Mouse (Mus musculus): Measurements from ENCODE around the gene Il16. TPM values are rescaled to one million over a fixed set of nuclear protein-coding genes. Genes with fewer than 3 reads are reported as not detected.
A peak's percentile ranks its signal among the peaks of the same experiment; 100 is the strongest.

Il16 gene
- polyA plus RNA-seq, 1 experiment from 2014 or later: 7.6 TPM

DNA sequence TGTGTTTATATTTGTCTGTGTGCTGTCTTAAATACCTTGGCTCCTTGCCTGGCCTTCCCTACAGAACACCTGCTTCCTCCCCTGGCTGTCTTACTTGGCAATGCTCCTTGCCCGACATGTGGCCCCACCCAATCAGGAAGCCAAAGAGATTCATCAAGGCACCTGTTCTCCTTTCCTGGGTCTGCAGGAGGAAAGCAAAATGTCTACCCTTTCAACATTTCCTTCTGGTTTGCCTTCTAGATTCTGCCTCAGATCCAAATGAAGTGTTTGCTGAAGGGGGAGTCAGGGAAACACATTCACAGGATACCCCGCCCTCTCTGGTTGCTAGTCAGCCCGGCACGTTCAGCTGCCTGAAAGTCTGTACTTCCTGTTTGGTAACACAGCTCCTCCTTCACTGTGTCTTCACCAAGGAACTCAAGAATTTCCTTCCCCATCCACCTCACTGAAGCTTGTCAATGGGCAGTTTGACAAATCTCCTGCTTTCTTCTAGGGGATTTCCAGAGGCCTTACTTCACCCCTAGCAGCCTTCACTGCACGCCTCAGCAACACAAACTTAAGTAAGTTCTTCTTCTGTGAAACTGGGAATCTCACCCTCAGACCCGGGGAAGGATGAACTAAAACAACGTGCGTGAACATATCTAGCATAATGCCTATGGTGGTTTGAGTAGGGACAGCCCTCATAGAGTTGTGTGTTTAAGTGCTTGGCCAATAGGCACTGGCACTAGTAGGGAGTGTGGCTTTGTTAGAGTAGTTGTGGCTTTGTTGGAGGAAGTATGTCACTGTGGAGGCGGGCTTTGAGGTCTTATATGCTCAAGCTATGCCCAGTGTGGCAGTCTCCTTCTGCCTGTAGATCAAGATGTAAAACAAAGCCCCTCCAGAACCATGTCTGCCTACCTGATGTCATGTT lies 86.1 kb downstream of the Il16 start:
- no peak overlapping the region for H3K4me3 ChIP-seq (replicated peaks)
- ATAC-seq (ENCODE audit: insufficient number of reproducible peaks, low FRiP score, low TSS enrichment, low read depth): no peak
- 72% methylated on average over 9 of the region's 9 CpGs for WGBS
- H3K36me3 ChIP-seq: peaks cover 7% of the 10 kb centered on the region; the same call in 1 of the 2 replicates
- no peak overlapping the region for H3K9ac ChIP-seq
- no peaks in the 10 kb centered on the region for H3K4me1 ChIP-seq
- no peaks in the 10 kb centered on the region for H3K27me3 ChIP-seq
- no peak overlapping the region for H3K4me2 ChIP-seq (replicated peaks)
- no peaks in the 10 kb centered on the region for H3K9me3 ChIP-seq (replicated peaks)
- H3K27ac ChIP-seq (replicated peaks): 0 out of 2 replicates have a peak overlapping the region, but pooled peaks have one; percentile 13

DNA sequence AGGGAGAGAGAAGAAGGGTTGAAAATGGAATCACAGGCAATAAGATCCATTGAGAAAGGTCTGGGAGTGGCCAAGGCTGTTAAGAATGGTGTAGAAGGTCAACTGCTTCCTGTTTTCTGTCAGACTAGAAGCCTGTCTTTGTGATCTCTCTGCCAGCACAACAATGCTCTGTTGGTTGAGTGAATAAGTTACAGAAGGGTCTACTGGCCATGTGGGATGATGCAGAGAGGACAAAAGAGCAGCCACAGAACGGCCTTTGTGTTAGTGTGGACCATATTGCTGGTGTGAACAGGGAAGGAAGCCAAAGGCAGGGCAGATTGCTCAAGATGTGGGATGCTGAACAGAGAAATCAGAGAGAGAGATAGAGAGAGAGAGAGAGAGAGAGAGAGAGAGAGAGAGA lies 86.8 kb downstream of the Il16 start:
- H3K9me3 ChIP-seq (replicated peaks): no peaks in the 10 kb centered on the region
- no peaks in the 10 kb centered on the region for H3K4me1 ChIP-seq
- no peak overlapping the region for H3K9ac ChIP-seq
- no peaks in the 10 kb centered on the region for H3K27me3 ChIP-seq
- no peak overlapping the region for H3K27ac ChIP-seq (replicated peaks)
- H3K4me3 ChIP-seq (replicated peaks): no peak overlapping the region
- no peak for ATAC-seq (ENCODE audit: insufficient number of reproducible peaks, low FRiP score, low TSS enrichment, low read depth)
- no peak overlapping the region for H3K4me2 ChIP-seq (replicated peaks)
- H3K36me3 ChIP-seq: peaks cover 7% of the 10 kb centered on the region; the same call in 1 of the 2 replicates
- 85% methylated on average over 1 of the region's 1 CpGs for WGBS

DNA sequence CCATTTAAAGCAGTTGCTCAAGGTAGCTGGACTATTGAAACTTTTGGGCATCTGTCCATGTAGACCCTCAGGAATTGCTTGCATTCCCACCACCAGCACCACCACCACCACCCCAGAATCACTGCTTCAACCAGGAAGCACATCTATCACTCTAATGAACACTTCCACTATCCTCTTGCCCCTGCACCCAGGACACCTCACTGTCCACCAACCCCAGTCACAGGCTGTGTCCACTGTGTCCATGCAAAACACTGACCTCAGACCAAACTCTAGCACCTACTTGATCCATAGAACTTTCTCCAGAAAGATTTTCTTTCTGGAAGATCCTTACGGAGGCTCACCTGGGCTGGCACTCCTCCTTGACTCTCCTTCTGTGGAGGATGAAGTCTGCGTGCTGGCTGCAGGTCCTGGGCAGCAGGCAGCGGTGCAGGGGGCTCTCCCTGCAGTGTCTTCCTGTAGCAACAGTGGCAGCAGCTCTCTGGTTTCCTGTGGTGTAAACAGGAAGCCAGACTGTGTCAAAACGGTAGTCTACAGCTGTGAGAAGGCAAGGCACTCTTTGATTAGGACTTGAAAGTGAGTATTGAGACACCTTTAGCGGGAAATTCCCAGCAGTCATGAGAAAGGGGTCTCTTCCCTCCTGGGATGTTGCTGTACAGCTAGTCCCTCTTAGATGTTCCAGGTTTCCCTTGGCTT lies 90.4 kb downstream of the Il16 start:
- H3K27ac ChIP-seq (replicated peaks): no peak overlapping the region
- H3K9ac ChIP-seq: no peak overlapping the region
- no peak overlapping the region for H3K4me3 ChIP-seq (replicated peaks)
- no peak overlapping the region for H3K4me2 ChIP-seq (replicated peaks)
- ATAC-seq (ENCODE audit: insufficient number of reproducible peaks, low FRiP score, low TSS enrichment, low read depth): no peak
- 59% methylated on average over 5 of the region's 5 CpGs for WGBS
- H3K9me3 ChIP-seq (replicated peaks): no peaks in the 10 kb centered on the region
- H3K36me3 ChIP-seq: peaks cover under 1% of the 10 kb centered on the region; the same call in 1 of the 2 replicates
- H3K27me3 ChIP-seq: no peaks in the 10 kb centered on the region
- H3K4me1 ChIP-seq: no peaks in the 10 kb centered on the region

DNA sequence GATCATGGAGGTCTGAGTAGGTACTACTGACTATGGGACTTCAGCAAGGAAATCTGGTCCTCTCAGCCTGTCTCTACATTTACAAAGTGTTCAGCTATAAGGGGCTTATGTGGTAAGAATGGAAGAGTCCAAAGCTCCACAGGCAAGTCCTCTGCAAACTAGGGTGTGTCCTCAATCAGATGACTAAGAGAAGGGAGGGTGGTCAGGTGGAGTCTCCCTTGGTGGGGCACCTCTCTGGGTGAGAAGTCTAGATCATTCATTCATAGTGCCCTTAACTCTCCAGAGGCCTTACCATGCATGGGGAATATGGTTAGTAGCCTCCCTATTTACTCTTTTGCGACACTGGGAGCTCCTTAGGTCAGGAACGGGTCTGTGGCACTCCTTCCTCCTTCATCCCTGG lies 91.3 kb downstream of the Il16 start:
- Histone ChIP-seq H3K4me2 (replicated peaks) (no peak overlapping the region), H3K9ac (no peak overlapping the region), H3K36me3 (no peaks in the 10 kb centered on the region), H3K27ac (replicated peaks) (no peak overlapping the region), H3K27me3 (no peaks in the 10 kb centered on the region), H3K4me3 (replicated peaks) (no peak overlapping the region), H3K9me3 (replicated peaks) (no peaks in the 10 kb centered on the region), H3K4me1 (no peaks in the 10 kb centered on the region)
- ATAC-seq (ENCODE audit: insufficient number of reproducible peaks, low FRiP score, low TSS enrichment, low read depth): no peak
- 77% methylated on average over 2 of the region's 2 CpGs for WGBS

DNA sequence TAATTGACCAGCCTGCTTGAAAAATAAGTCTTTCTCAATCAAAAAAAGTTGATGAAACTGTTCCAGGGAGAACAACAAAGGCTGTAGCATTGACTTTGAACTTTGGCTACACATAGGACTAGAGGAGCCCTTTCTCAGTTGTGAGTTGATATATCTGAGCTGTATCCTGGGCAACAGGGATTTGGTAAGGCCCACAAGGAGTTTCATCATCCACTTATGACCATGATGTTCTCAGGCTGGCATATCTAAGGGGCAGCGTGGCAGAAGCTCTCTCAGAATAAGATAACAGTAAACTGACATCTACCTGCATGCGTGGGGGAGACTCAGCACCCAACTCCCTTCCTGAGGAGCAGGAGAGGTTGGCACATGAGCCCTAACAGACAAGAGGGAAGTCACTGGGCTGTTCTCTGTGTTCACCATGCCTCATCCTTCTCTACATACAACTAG lies 91.9 kb downstream of the Il16 start:
- no peak for ATAC-seq (ENCODE audit: insufficient number of reproducible peaks, low FRiP score, low TSS enrichment, low read depth)
- Histone ChIP-seq H3K4me2 (replicated peaks) (no peak overlapping the region), H3K36me3 (no peaks in the 10 kb centered on the region), H3K4me1 (0 out of 2 replicates have a peak, but pooled peaks cover 3% of the 10 kb centered on the region), H3K9me3 (replicated peaks) (no peaks in the 10 kb centered on the region), H3K9ac (no peak overlapping the region), H3K27ac (replicated peaks) (no peak overlapping the region), H3K4me3 (replicated peaks) (no peak overlapping the region), H3K27me3 (no peaks in the 10 kb centered on the region)
- WGBS: 80% methylated on average over 2 of the region's 2 CpGs

DNA sequence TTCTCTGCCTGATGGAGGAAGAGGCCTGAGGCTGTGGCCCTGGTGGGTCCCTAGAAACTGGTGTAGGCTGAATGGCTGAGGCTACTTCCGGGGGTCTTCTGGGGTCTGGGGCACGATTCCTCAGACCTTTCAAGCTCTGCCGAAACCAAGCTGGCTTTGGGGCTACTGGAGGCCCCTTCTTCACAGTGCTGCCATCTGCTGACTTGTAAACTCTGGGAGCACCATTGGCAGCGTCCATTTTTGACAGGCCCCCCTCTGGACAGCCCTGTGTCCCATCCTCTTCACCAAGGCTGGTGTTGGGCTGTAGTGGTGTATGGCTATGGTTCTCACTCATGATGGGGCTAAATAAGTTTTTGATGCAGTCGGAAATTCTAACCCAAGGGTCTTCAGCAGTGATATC lies 93.0 kb downstream of the Il16 start:
- no peaks in the 10 kb centered on the region for H3K36me3 ChIP-seq
- H3K4me2 ChIP-seq (replicated peaks): no peak overlapping the region
- H3K4me3 ChIP-seq (replicated peaks): no peak overlapping the region
- 83% methylated on average over 5 of the region's 5 CpGs for WGBS
- no peaks in the 10 kb centered on the region for H3K9me3 ChIP-seq (replicated peaks)
- H3K4me1 ChIP-seq: 0 out of 2 replicates have a peak, but pooled peaks cover 3% of the 10 kb centered on the region
- no peak for ATAC-seq (ENCODE audit: insufficient number of reproducible peaks, low FRiP score, low TSS enrichment, low read depth)
- H3K27ac ChIP-seq (replicated peaks): no peak overlapping the region
- H3K9ac ChIP-seq: no peak overlapping the region
- no peaks in the 10 kb centered on the region for H3K27me3 ChIP-seq

DNA sequence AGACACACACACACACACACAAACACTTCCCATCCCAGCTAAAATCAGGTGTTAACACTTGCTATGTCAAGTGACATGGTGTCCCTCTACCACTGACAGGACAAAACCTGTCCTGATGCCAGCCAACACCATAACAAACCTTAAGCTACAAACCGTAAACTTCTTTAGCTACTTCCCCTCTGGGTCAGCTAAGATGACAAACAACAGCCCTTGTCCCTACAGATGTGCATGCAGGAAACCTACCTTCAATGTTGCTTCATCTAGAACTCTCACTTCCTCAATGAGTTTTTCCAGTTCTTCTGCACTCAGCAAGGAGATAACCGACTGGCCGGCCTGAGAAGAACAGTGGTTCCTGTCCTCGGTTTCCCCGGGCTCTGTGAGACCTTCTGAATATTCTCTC lies 94.9 kb downstream of the Il16 start:
- H3K27me3 ChIP-seq: no peaks in the 10 kb centered on the region
- WGBS: 91% methylated on average over 5 of the region's 5 CpGs

DNA sequence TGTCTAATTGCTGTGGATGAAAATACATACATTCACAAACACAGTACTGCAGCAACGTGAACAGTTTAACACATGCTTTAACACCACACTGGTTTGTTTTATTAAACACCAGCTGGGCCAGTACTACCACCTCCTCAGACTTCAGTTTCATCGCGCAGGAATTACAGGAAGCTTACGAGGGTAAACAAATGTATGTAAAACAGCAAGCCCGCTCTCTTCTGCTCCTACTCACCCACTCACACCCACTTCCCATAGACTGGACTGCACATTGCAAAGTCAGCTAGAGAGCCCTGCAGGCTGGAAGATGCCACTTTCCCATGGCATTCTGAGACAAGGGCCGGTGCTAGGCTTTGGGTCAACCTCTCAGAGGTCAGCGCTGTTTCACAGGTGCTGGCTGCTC lies 96.7 kb downstream of the Il16 start:
- H3K27ac ChIP-seq (replicated peaks): 0 out of 2 replicates have a peak overlapping the region, but pooled peaks have one; percentile 28
- H3K4me3 ChIP-seq (replicated peaks): no peak overlapping the region
- no peak for ATAC-seq (ENCODE audit: insufficient number of reproducible peaks, low FRiP score, low TSS enrichment, low read depth)
- H3K4me2 ChIP-seq (replicated peaks): no peak overlapping the region
- H3K27me3 ChIP-seq: no peaks in the 10 kb centered on the region
- 0 out of 2 replicates have a peak, but pooled peaks cover 3% of the 10 kb centered on the region for H3K4me1 ChIP-seq
- H3K9ac ChIP-seq: no peak overlapping the region
- peaks cover 4% of the 10 kb centered on the region for H3K36me3 ChIP-seq
- 61% methylated on average over 7 of the region's 7 CpGs for WGBS
- no peaks in the 10 kb centered on the region for H3K9me3 ChIP-seq (replicated peaks)

More for the DNA sequence above, 94.9 kb downstream of the Il16 start:
- ATAC-seq (ENCODE audit: insufficient number of reproducible peaks, low FRiP score, low TSS enrichment, low read depth): no peak
- H3K4me1 ChIP-seq: 0 out of 2 replicates have a peak, but pooled peaks cover 3% of the 10 kb centered on the region
- no peak overlapping the region for H3K4me3 ChIP-seq (replicated peaks)
- peaks cover 3% of the 10 kb centered on the region; the same call in 1 of the 2 replicates for H3K36me3 ChIP-seq
- H3K9me3 ChIP-seq (replicated peaks): no peaks in the 10 kb centered on the region
- H3K27ac ChIP-seq (replicated peaks): no peak overlapping the region
- no peak overlapping the region for H3K9ac ChIP-seq
- no peak overlapping the region for H3K4me2 ChIP-seq (replicated peaks)

DNA sequence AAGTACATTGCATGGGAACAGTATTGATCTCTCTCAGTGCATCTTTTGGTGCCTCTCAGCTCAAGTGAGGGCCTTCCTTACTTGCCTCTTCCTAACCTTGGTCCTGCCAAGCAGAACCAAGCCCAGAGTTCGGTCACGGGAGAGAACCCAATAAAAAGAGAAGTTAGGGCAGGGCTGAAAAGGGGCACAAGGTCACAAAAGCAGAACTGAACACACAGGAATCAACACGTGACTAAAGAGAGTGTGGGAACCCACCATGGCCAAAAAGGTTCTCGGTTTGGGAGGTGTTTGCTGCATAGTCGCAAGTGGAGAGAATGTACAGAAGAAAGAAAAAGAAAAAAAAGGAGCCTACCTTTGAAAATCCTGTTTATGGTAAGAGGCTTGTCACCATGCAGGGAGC lies 100.0 kb downstream of the Il16 start:
- H3K27ac ChIP-seq (replicated peaks): no peak overlapping the region
- no peaks in the 10 kb centered on the region for H3K9me3 ChIP-seq (replicated peaks)
- H3K4me3 ChIP-seq (replicated peaks): no peak overlapping the region
- no peaks in the 10 kb centered on the region for H3K27me3 ChIP-seq
- H3K9ac ChIP-seq: no peak overlapping the region
- H3K4me2 ChIP-seq (replicated peaks): no peak overlapping the region
- no peak for ATAC-seq (ENCODE audit: insufficient number of reproducible peaks, low FRiP score, low TSS enrichment, low read depth)
- H3K4me1 ChIP-seq: 0 out of 2 replicates have a peak, but pooled peaks cover 3% of the 10 kb centered on the region
- peaks cover 23% of the 10 kb centered on the region for H3K36me3 ChIP-seq
- WGBS: 82% methylated on average over 5 of the region's 5 CpGs

DNA sequence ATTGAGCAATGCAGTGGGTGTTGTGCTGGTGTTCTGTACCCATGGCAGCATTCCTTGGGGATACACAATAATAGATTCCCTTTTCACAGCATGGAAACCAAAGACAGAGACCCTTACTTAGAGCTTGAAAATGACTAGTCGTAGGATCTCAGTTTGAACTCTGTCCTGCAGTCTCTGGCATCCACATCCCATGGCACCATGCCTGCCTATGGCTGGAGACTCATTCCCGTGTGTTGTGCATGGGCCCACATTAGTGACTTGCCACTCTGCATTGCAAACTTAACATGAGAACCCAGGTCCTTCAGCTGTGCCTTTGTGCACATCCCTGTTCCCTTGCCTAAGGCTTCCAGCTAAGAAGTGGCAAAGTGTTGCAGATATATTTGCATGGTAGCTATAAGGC lies 100.8 kb downstream of the Il16 start:
- Histone ChIP-seq H3K4me1 (0 out of 2 replicates have a peak, but pooled peaks cover 3% of the 10 kb centered on the region), H3K4me3 (replicated peaks) (no peak overlapping the region), H3K27me3 (no peaks in the 10 kb centered on the region), H3K9me3 (replicated peaks) (no peaks in the 10 kb centered on the region), H3K4me2 (replicated peaks) (no peak overlapping the region), H3K27ac (replicated peaks) (no peak overlapping the region), H3K9ac (no peak overlapping the region), H3K36me3 (peaks cover 30% of the 10 kb centered on the region)
- ATAC-seq (ENCODE audit: insufficient number of reproducible peaks, low FRiP score, low TSS enrichment, low read depth): no peak
- 84% methylated on average over 2 of the region's 2 CpGs for WGBS

DNA sequence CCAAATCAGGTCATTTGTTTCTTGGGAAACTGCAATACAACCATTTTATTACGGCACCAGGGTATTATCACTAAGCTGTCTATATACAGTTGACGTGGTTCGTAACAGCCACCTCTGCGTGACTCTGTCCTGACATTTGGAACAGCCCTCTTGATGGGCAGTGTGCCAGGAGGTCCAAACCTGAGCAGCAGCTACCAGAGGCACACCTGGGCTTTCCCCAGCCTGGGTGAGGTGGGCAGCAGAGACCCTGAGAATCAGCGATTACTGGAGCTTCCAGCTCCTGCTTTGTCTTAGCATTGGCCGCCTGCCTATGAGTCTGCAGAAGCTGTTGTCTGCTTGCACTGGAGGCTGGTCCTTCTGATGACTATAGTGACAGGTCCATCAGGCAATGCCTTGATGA lies 101.9 kb downstream of the Il16 start:
- Histone ChIP-seq H3K4me3 (replicated peaks) (no peak overlapping the region), H3K27ac (replicated peaks) (no peak overlapping the region), H3K4me1 (no peaks in the 10 kb centered on the region), H3K9me3 (replicated peaks) (no peaks in the 10 kb centered on the region), H3K27me3 (no peaks in the 10 kb centered on the region), H3K9ac (no peak overlapping the region), H3K36me3 (peaks cover 40% of the 10 kb centered on the region), H3K4me2 (replicated peaks) (no peak overlapping the region)
- WGBS: 81% methylated on average over 6 of the region's 6 CpGs
- ATAC-seq (ENCODE audit: insufficient number of reproducible peaks, low FRiP score, low TSS enrichment, low read depth): no peak
